Mouse (Mus musculus) thymus, postnatal 25 days (tissue): ENCODE data around the gene Kmt5b.

Experiments
- DNase-seq: peaks from one replicate; pipeline ENCODE4 v3.0.0; 2022

Gene Kmt5b

GRCm38 (mm10) chr19:3768697-3769383 is 1.6 kb downstream of the Kmt5b start:
- peak; percentile 94 for DNase-seq

GRCm38 (mm10) chr19:3769533-3769932 is 2.3 kb downstream of the Kmt5b start:
- peak; percentile 7 for DNase-seq

GRCm38 (mm10) chr19:3774159-3774558 is 6.9 kb downstream of the Kmt5b start:
- DNase-seq = peak; percentile 35

GRCm38 (mm10) chr19:3778713-3779112 is 11.5 kb downstream of the Kmt5b start:
- no peak for DNase-seq

GRCm38 (mm10) chr19:3790077-3790476 is 22.9 kb downstream of the Kmt5b start:
- DNase-seq = no peak

DNA sequence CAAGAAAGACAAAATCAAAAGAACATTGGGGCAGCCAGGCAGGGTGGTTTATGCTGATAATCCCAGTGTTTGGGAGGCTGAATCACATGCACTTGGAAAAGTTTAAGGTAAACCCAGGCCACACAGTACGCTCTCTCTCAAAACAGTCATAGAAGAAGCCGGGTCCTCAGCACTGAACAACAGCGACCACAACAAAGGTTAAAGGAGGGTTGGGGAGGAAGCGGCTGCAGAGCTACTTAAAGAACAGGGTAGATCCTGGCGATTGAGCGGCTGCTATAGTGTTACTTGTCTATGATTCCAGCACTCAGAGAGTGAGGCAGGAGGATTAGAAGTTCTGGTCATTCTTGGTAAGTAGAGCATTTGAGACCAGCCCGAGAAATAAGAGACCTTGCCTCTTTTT is 38.3 kb downstream of the Kmt5b start:
- peak; percentile 28 for DNase-seq

DNA sequence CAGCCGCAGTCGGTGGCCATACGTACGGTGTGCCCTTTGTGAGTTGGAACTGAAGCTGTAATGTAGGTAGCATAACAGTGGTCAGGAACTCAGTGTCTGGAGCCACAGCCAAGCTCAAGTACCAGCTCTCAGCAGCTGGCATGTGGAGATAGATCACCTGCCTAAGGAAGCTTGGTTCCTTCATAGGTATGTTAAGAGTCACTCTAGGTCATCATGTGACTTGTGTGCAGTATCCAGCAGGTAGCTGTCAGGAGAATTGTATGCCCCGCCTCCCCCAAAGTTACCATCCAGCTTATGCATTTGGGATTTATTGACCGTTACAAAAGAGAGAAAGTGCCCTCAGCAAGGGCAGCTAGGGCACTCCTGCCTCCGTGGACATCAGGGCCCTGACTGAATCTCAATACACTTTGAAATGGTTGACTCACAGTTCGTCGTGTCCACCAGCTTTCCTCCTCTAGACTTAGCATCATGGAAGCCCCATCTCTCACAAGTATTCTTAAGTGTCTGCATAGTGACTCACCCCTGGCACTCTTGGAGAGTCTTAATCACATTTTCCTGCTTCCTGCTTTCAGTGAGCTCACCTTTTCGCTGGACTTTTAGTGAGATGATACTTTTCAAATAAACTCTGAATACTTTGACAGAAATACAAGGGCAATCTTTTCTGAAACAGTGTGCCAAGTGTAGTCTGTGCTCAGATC is 43.5 kb downstream of the Kmt5b start:
- no peak for DNase-seq

DNA sequence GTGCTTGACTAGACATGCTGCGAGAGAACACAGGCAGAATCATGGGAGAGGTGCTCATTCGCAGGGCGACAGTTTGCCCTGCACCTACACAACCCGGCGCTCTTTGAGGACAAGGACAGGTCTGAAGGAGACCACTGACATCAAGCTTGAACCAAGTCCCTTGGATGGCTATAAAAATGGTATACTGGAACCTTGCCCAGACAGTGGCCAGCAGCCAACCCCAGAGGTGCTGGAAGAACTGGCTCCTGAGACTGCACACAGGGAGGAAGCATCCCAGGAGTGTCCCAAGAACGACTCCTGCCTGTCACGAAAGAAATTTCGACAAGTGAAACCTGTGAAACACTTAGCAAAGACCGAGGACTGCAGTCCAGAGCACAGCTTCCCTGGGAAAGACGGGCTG is 47.2 kb downstream of the Kmt5b start:
- DNase-seq = no peak

DNA sequence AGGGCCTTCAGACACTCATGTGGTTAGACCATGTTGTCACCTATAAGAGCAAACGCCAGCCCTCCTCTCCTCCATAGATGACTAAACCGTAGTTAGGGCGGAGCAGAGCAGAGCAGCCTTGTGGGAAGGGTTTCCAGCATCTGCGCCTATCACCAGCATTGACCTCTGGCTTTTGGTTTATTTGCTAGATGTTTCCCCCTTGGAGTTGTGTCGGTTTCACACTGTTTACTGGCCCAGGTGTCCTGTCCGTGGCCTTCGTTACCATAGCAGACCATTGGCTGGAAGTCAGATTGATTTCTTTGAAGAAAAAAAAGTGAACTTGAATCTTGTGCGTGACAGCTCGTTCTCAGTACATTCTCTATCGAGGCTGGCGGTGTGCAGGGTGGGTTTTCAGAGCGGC is 48.6 kb downstream of the Kmt5b start:
- DNase-seq = no peak

DNA sequence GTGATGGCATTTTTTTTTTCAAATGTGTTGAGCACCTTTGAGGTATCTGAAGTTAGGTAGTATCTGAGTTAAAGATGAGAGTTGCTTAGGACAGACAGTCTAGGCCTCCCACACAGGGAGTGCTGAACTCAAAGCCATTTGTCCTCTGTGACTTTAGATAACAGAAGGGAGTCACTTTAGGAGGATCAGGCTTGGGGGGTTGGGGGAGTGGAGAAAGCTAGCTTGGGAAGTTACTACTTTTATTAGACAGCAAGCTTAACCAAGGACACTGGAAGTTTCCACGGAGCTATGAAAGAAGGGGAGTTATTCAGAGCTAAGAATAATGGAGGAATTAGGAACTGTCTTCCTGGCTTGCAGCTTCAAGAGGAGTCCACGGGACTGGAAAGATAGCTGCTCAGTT is 51.9 kb downstream of the Kmt5b start:
- DNase-seq = no peak

DNA sequence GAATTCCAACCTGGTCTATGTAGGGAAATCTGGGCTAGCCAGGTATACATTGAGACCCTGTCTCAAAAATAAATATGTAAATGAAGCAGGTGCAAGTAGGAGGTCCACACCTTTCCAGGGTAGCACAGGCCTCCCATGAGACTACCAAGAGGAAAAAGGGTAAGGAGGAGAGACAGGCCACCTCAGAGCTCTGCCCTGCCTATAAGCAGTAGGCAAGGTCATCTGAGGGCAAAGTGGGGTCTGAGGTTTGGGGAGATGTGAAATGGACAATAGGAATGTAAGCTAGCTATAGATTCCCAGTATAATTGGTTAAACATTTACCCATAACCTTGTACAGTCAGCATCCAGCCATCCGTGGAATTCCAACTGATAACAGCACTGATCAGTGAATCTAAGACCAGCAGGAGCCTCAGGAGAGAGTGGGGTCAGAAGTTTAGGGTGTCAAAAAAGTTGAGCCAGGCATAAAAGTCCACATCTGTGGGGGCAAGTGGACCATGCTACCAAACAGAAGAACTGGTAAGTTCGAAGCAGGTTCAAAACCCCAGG is 52.8 kb downstream of the Kmt5b start:
- DNase-seq = no peak

DNA sequence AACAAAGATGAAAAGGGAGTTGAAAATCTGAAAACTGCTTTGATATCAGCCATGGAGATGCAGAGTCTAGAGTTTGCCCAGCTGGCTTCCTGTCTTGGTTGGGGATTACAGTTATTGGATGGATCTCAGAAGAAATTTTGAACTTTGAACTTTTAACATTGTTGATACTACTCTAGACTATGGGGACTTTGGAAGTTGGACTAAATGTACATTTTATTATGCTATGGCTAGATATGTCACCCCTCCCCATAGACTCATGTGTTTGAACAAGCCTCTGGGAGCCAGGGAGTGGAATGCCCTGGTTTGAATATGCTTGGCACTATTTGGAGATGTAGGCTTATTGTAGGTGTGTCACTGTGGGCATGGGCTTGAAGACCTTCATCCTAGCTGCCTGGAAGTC is 57.8 kb downstream of the Kmt5b start:
- no peak for DNase-seq

GRCm38 (mm10) chr19:3829863-3830262 is 62.6 kb downstream of the Kmt5b start:
- DNase-seq = no peak

- no peak for DNase-seq
Observed at GRCm38 (mm10) chr19:3831716-3832115, 64.5 kb downstream of the Kmt5b start.

- no peak for DNase-seq
Observed at GRCm38 (mm10) chr19:3832851-3833353, 65.7 kb downstream of the Kmt5b start.

DNA sequence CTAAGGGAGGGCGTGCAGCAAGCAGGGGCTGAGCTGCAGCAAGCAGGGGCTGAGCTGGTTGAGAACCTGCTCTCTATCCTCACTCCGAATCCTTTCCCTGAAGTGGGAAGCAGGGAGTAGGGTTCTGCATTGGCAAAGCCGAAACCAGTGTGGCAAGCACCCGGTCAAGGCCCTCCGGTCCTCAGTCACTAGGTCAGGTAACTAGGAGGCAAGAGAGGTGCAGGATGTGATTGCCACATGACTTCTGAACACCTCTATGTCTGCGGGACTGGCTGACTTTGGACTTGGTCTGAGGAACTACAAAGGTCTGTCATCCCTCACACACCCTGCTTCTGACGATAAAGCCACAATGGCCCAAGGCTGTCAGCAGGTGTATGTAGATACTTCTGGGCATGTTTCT is 67.1 kb downstream of the Kmt5b start:
- no peak for DNase-seq

GRCm38 (mm10) chr19:3836791-3837190 is 69.6 kb downstream of the Kmt5b start:
- DNase-seq = peak; percentile 52

DNA sequence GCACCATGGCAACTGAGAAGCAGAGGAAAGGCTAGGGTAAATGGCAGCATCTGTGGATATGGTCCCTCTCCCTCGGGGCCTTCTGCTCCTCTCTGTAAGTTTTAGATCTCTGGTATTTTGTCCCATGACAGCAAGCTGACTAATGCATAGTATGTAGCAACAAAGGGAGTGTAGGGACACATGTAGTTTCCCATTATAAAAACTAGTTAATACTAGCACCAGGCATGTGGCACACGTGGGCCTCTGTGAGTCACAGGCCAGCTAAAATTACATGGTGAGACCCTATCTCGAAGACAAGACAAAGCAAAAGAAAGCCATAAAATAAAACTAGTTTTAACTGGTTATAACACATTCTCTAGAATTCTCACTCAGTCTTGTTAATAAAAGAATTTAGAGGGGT is 71.7 kb downstream of the Kmt5b start:
- DNase-seq = no peak

GRCm38 (mm10) chr19:3839686-3840085 is 72.5 kb downstream of the Kmt5b start:
- no peak for DNase-seq

- peak; percentile 45 for DNase-seq
Observed at GRCm38 (mm10) chr19:3840214-3840651, 73.0 kb downstream of the Kmt5b start.

GRCm38 (mm10) chr19:3840685-3841084 is 73.5 kb downstream of the Kmt5b start:
- DNase-seq = no peak

DNA sequence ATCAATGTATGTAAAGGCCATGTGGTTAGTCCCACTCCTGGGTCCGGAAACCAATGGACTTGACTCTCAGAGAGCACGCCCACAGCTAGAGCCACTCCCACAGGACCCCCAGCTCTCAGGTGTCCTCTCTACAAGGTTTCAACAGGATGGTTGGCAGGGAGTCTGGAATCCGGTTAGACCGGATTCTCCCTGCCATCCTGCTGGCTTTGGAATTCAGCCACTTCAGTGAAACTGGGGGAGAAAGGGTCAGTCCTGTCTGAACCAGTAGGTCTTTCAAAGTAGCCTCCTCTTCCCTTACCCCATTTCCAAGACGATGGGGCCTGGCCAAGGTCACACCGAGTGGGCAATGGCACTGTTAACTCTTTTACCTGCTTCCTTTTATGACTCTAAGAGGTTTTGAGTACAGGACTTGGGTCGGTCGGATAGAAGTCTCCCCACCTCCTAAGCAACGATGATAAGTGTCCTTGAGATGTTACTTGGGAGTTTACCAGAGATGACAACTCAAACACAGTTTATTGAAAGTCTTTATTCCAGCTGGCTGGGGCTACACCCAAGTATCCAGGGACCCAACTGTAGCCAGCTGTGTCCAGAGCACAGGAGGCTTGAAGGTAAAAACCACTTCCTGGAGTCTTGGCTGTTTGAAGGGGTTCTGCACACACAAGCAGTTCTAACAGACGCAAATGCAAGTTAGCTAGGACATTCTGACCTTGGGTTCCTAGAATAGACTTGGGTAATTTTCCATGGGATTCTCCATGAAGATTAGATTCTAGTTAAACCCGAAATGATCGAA is 75.3 kb downstream of the Kmt5b start:
- DNase-seq = no peak

DNA sequence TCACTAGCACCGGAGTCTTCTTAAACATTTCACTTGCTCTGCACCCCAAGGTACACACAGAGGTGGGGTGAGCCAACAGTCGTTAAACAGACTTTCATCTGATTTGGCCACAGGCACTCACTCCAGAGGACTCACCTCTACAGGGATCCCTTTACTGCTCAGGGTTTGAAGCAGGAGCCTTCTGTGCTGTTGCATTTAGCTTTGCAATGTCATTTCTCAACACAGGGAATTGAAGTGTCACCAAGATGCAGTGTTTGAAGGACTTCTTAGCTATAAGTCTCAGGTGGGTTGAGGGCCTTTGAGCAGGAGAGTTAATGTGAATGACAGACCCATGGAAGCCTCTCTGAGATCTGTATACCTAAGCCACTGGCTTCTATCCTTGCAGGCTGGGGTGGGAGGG is 76.4 kb downstream of the Kmt5b start:
- DNase-seq = no peak
